In the genomic region with DNA sequence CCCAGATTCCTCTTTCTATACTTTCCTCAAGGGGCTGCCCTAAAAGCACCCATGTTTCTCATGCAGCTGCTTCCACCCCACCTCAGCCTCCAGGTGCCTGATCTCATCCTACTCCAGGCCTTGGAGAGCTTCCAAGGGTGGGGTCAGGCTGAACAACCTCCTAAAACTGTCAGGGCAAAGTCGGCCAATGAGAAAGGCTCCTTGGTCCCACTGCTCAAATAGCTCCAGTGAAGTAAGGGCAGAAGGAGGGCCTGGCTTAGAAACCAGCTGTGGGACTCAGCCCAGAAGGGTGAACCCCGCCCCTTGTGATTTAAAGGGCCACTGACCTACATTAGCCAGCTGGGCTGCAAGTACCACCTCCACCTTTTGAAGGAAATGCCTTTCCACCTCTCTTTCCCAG, we compare ENCODE assay signal across 9 mouse cellular contexts. TPM values are rescaled to one million over a fixed set of nuclear protein-coding genes. Genes with fewer than 3 reads are reported as not detected.
DNase-seq lines count a peak whose midpoint lies in the region.
"Had no signal": no experiment of that assay in that cellular context is flagged by ENCODE, and none has a peak within 500 bp of the region (broad histone marks: within the 10 kb centered on the region; RNA-seq: fewer than 3 reads in every experiment).

No protein-coding gene starts in this region.

- DNase-seq in adrenal gland, postnatal 10 days = peak; percentile 80
- DNase-seq in adrenal gland, adult 8-10 months = no peak
- peak; percentile 72 to 79 for DNase-seq in adrenal gland, postnatal 36 days
- DNase-seq in heart, adult 9 months (ENCODE audit: low spot score in 2 of 2) = peak; percentile 83
- DNase-seq in kidney, postnatal 25 days = peak; percentile 81 to 91
- peak; percentile 83 to 88 for DNase-seq in lung, postnatal 4 days
- no peak for DNase-seq in layer of hippocampus, adult 9-10 months (ENCODE audit: low spot score)
- no peak for DNase-seq in frontal cortex, postnatal 25 days (ENCODE audit: low spot score in 2 of 2)

RNA-seq across cellular contexts. Expression of a gene that starts 9.6 kb away (rescaled TPM):
- total RNA-seq in adrenal gland, postnatal 10 days (2021) = not detected
- not detected for total RNA-seq in adrenal gland, adult 8-10 months (2022)
- total RNA-seq in adrenal gland, postnatal 36 days (2021) = not detected
- total RNA-seq: left cerebral cortex, postnatal 10 days had no signal

RNA-seq across cellular contexts. Expression of a gene that starts 12.4 kb away (rescaled TPM):
- 10 to 100 TPM; 29.8 to 48.9 TPM for total RNA-seq in adrenal gland, postnatal 10 days (2021)
- 10 to 100 TPM; 24.9 to 39.2 (median 32.8) TPM for total RNA-seq in adrenal gland, adult 8-10 months (2022)
- total RNA-seq in adrenal gland, postnatal 36 days (2021) = 10 to 100 TPM; 30.8 to 38.3 TPM

RNA-seq across cellular contexts. Expression of a gene that starts 15.7 kb away (rescaled TPM):
- total RNA-seq in adrenal gland, postnatal 10 days (2021) = 10 to 100 TPM; 47.0 to 59.8 TPM
- total RNA-seq in adrenal gland, adult 8-10 months (2022) = 10 to 100 TPM; 56.2 to 62.7 (median 57.0) TPM
- 10 to 100 TPM; 41.4 to 66.5 TPM for total RNA-seq in adrenal gland, postnatal 36 days (2021)

RNA-seq across cellular contexts. Expression of a gene that starts 25.0 kb away (rescaled TPM):
- total RNA-seq in adrenal gland, postnatal 10 days (2021) = 10 to 100 TPM; 54.8 to 85.4 TPM
- 100 to 1,000 TPM in 3 of 4 experiments, 10 to 100 TPM in 1; 95.1 to 183 (median 136) TPM for total RNA-seq in adrenal gland, adult 8-10 months (2022)
- total RNA-seq in adrenal gland, postnatal 36 days (2021) = 100 to 1,000 TPM in 1 of 2 experiments, 10 to 100 TPM in 1; 89.5 to 108 TPM

RNA-seq across cellular contexts. Expression of a gene that starts 25.2 kb away (rescaled TPM):
- total RNA-seq in adrenal gland, postnatal 10 days (2021) = 10 to 100 TPM; 49.2 to 50.6 TPM
- 10 to 100 TPM; 40.8 to 53.6 (median 46.3) TPM for total RNA-seq in adrenal gland, adult 8-10 months (2022)
- 10 to 100 TPM; 44.7 to 45.8 TPM for total RNA-seq in adrenal gland, postnatal 36 days (2021)

Comparison
In these comparisons a context has a peak if more than half of its experiments do, and no peak if none do; other contexts are left out.
1. DNase-seq: peak in adrenal gland, postnatal 10 days (single experiment), adrenal gland, postnatal 36 days (2 of 2), heart, adult 9 months (2 of 2), kidney, postnatal 25 days (2 of 2) and lung, postnatal 4 days (2 of 2); none in adrenal gland, adult 8-10 months (single experiment), layer of hippocampus, adult 9-10 months (single experiment) and frontal cortex, postnatal 25 days (0 of 2).